Mouse (Mus musculus) MEL (cell line): ENCODE measurements around the gene Map1lc3a.

Experiments
- BHLHE40 ChIP-seq: IDR thresholded peaks from 2 replicates; pipeline ENCODE4 v1.6.1; 2012; ENCODE audit warnings: low read depth, mild to moderate bottlenecking, inconsistent platforms, low read length, improper control_type of control experiment, borderline replicate concordance
- CTCF ChIP-seq, 3 experiments: IDR thresholded peaks in 2 of 3; conservative IDR thresholded peaks in 1 of 3; 2 replicates each; pipeline ENCODE4 v1.5.1; 2011 to 2012; ENCODE audit warnings: low read length in 3 of 3, low read depth in 2 of 3, mild to moderate bottlenecking in 2 of 3, improper control_type of control experiment in 1 of 3, inconsistent platforms in 1 of 3, mixed read lengths in 1 of 3, moderate library complexity in 1 of 3; ENCODE audit not compliant: control insufficient read depth in 1 of 3, insufficient read depth in 1 of 3, poor library complexity in 1 of 3, severe bottlenecking in 1 of 3
- E2F4 ChIP-seq: IDR thresholded peaks from 2 replicates; pipeline ENCODE4 v1.6.1; 2011; ENCODE audit warnings: low read depth, low read length, improper control_type of control experiment, borderline replicate concordance
- EP300 ChIP-seq, 2 experiments: IDR thresholded peaks; 2 replicates each; pipeline ENCODE4 v1.6.1; 2011; ENCODE audit warnings: improper control_type of control experiment in 2 of 2, low read length in 2 of 2, low read depth in 1 of 2, mild to moderate bottlenecking in 1 of 2
- KAT2A ChIP-seq: conservative IDR thresholded peaks from 2 replicates; pipeline ENCODE4 v1.6.1; 2012; ENCODE audit warnings: low read depth, low read length, improper control_type of control experiment, inconsistent platforms
- MAFK ChIP-seq: IDR thresholded peaks from 2 replicates; pipeline ENCODE4 v1.6.1; 2011; ENCODE audit warnings: low read depth, mild to moderate bottlenecking, low read length, improper control_type of control experiment, borderline replicate concordance
- NRF1 ChIP-seq: IDR thresholded peaks from 2 replicates; pipeline ENCODE4 v1.6.1; 2014; ENCODE audit warnings: low read depth, mild to moderate bottlenecking, inconsistent platforms, low read length, improper control_type of control experiment, moderate library complexity; ENCODE audit not compliant: poor library complexity, insufficient read depth, severe bottlenecking
- POLR2A ChIP-seq, 2 experiments: IDR thresholded peaks; 2 replicates each; pipeline ENCODE4 v1.6.1; 2011 to 2012; ENCODE audit warnings: low read length in 2 of 2, mild to moderate bottlenecking in 2 of 2, control low read depth in 1 of 2, improper control_type of control experiment in 1 of 2, low read depth in 1 of 2, moderate library complexity in 1 of 2; ENCODE audit not compliant: control insufficient read depth in 1 of 2, insufficient read depth in 1 of 2, poor library complexity in 1 of 2
- TAL1 ChIP-seq: IDR thresholded peaks from 2 replicates; pipeline ENCODE4 v1.6.1; 2012; ENCODE audit warnings: mild to moderate bottlenecking, inconsistent platforms, low read length, moderate library complexity, mixed read lengths
- TBP ChIP-seq: IDR thresholded peaks from 2 replicates; pipeline ENCODE4 v1.8.0; 2011; ENCODE audit warnings: low read depth, low read length, improper control_type of control experiment
- TCF12 ChIP-seq: IDR thresholded peaks from 2 replicates; pipeline ENCODE4 v1.6.1; 2014; ENCODE audit warnings: low read depth, mild to moderate bottlenecking, inconsistent platforms, low read length, improper control_type of control experiment, moderate library complexity
- USF1 ChIP-seq: IDR thresholded peaks from 2 replicates; pipeline ENCODE4 v1.6.1; 2014; ENCODE audit warnings: low read depth, mild to moderate bottlenecking, inconsistent platforms, low read length, improper control_type of control experiment, moderate library complexity
- USF2 ChIP-seq, 2 experiments: IDR thresholded peaks; 2 replicates each; pipeline ENCODE4 v1.6.1; 2011 to 2012; ENCODE audit warnings: improper control_type of control experiment in 2 of 2, low read length in 2 of 2, borderline replicate concordance in 1 of 2, inconsistent platforms in 1 of 2, low read depth in 1 of 2, mild to moderate bottlenecking in 1 of 2; ENCODE audit not compliant: insufficient read depth in 1 of 2
- ZKSCAN1 ChIP-seq: IDR thresholded peaks from 2 replicates; pipeline ENCODE4 v1.6.1; 2012; ENCODE audit warnings: low read depth, mild to moderate bottlenecking, inconsistent platforms, low read length, improper control_type of control experiment, moderate library complexity

- TF ChIP-seq POLR2A (IDR thresholded peaks at IDR 0.05; ENCODE audit: control insufficient read depth in 1 of 2, insufficient read depth in 1 of 2, low read depth in 1 of 2, low read length in 2 of 2, poor library complexity in 1 of 2) (no peak), TBP (no peak), EP300 (IDR thresholded peaks at IDR 0.05; ENCODE audit: low read depth in 1 of 2, low read length in 2 of 2) (no peak), CTCF (IDR thresholded peaks at IDR 0.05 in 2 of 3, conservative IDR thresholded peaks at IDR 0.05 in 1 of 3; ENCODE audit: control insufficient read depth in 1 of 3, insufficient read depth in 1 of 3, low read depth in 2 of 3, low read length in 3 of 3, poor library complexity in 1 of 3, severe bottlenecking in 1 of 3) (no peak), USF1 (no peak), MAFK (no peak), USF2 (IDR thresholded peaks at IDR 0.05; ENCODE audit: borderline replicate concordance in 1 of 2, insufficient read depth in 1 of 2, low read depth in 1 of 2, low read length in 2 of 2) (no peak), BHLHE40 (no peak), NRF1 (no peak), E2F4 (no peak), ZKSCAN1 (no peak), KAT2A (no peak), TCF12 (no peak), TAL1 (no peak)
Observed at GRCm38 (mm10) chr2:155273603-155274002, 2.5 kb upstream of the Map1lc3a start.
